Mouse (Mus musculus) yolk sac, embryonic 10.5 days (tissue): ENCODE measurements around the gene Sgpp2.

Experiments used
- DNase-seq: peaks from one replicate; pipeline ENCODE4 v3.0.0-alpha.2; 2017; ENCODE audit warnings: low spot score

The Sgpp2 gene

GRCm38 (mm10) chr1:78451070-78451854 lies 141.1 kb downstream of the Sgpp2 start:
- DNase-seq, result no peak

GRCm38 (mm10) chr1:78452544-78452943 lies 142.4 kb downstream of the Sgpp2 start:
- no peak for DNase-seq

GRCm38 (mm10) chr1:78453886-78454285 lies 143.7 kb downstream of the Sgpp2 start:
- DNase-seq, result no peak

DNA sequence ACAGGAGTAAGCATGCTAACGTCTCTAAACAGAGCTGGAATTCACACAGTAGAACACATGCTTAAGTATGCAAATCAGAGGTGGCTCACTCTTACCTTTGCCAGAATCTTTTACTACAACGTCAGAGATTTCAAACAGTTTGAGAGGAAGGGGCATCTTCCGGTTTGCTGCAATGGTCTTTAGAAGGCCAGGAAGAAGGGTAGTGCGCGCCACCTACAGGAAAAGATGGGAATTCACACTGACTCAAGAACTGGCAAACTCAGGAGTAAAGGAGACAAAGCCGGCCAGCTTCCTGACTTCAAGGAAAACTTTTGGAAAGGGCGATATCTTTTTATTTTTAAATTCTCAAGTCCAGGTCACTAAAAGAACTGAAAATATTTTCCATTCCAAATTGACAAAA lies 144.5 kb downstream of the Sgpp2 start:
- no peak for DNase-seq
